Mouse (Mus musculus) lung, adult 2 months (tissue): ENCODE measurements around the gene P4ha3. TPM values are rescaled to one million over a fixed set of nuclear protein-coding genes. Genes with fewer than 3 reads are reported as not detected.

ENCODE experiments used
- DNase-seq: peaks from one replicate; pipeline ENCODE4 v3.0.0; 2022
- H3K4me1 ChIP-seq: fragments of 200-500 bp; 2 replicates; pipeline ENCODE4 v1.6.1; 2011; ENCODE audit warnings: low read length; ENCODE audit not compliant: control insufficient read depth, insufficient read depth
- H3K4me3 ChIP-seq: fragments of 200-500 bp; replicated peaks from 2 replicates; pipeline ENCODE3; 2011; ENCODE audit warnings: low read depth, mild to moderate bottlenecking, control low read depth, low read length; ENCODE audit errors: extremely low read depth
- CTCF ChIP-seq: fragments of 200-500 bp; IDR thresholded peaks from 2 replicates; pipeline ENCODE4 v1.5.1; 2011; ENCODE audit warnings: mild to moderate bottlenecking, low read length, control low read depth; ENCODE audit not compliant: insufficient read depth
- POLR2A ChIP-seq: fragments of 200-500 bp; IDR thresholded peaks from 2 replicates; pipeline ENCODE4 v1.6.1; 2011; ENCODE audit warnings: low read depth, mild to moderate bottlenecking, control low read depth, low read length, borderline replicate concordance; ENCODE audit errors: extremely low read depth
- whole genome bisulfite sequencing: fragments of 180-500 bp; shearing (Covaris S2); methylation state at CpG from one replicate; pipeline ENCODE4 v1.1.7; 2018; 5-methylcytosine and 5-hydroxymethylcytosine counted together
- polyA plus RNA-seq: library from polyadenylated mRNA; depleted of rRNA; stranded (reverse); fragments of >200 nt; gene quantifications from 2 replicates; pipeline ENCODE4 v1.2.3, GENCODE M21; 2012; rRNA removed

P4ha3 gene
- polyA plus RNA-seq, 1 experiment = 0.77 TPM

- no peak overlapping the region for H3K4me3 ChIP-seq
- TF ChIP-seq POLR2A = no peak
- peak; percentile 82 for TF ChIP-seq CTCF
- peaks cover 5% of the 10 kb centered on the region for H3K4me1 ChIP-seq
- DNase-seq = peak; percentile 58
- WGBS = 75% methylated on average over 6 of the region's 6 CpGs
These were observed 40.2 kb downstream of the P4ha3 start for GRCm38 (mm10) chr7:100325482-100325881.

DNA sequence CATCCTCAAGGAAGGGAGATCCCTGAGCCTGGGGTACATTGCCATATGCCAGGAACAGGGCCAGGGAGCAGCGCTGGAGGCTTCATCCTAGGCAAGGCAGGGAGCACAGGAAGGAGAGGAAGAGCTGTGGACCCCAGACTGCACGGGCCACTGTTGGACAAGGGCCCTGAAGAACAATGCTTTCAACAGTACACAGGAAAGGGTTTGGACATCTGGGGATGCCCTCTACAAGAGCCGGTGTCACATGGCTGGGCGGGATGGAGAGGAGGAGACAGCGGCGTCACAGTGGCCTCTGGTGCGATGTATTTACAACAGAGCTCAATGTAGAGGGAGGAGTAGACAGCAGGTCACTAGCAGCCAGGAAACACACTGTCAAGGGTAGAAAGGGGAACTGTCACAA, 42.2 kb downstream of the P4ha3 start:
- peaks cover 5% of the 10 kb centered on the region for H3K4me1 ChIP-seq
- TF ChIP-seq CTCF = no peak
- TF ChIP-seq POLR2A = no peak
- no peak for DNase-seq
- no peak overlapping the region for H3K4me3 ChIP-seq
- 62% methylated on average over 7 of the region's 7 CpGs for WGBS

DNA sequence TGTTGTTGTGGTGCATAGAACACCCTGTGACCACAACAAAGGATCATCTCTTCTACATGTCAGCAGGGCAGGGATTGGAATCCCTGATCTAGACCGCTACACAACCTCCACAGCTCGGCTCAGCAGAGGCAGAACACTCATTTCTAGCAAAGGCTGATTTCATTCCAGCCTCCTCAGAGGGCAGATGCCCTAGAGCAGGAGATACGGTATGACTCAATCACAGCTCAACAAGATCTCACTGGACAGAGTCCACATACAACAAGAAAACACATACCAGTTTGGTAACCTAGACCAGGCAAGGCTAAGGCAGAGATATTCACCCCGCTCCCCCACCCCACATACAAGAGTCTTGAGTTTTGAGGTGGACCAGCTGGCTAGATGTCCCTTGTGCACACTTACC, 43.3 kb downstream of the P4ha3 start:
- 88% methylated on average over 4 of the region's 4 CpGs for WGBS
- no peak overlapping the region for H3K4me3 ChIP-seq
- no peak for TF ChIP-seq POLR2A
- TF ChIP-seq CTCF = no peak
- peaks cover 5% of the 10 kb centered on the region for H3K4me1 ChIP-seq
- DNase-seq = no peak

- no peak for DNase-seq
- TF ChIP-seq CTCF = no peak
- no peak for TF ChIP-seq POLR2A
- WGBS = 90% methylated on average over 3 of the region's 3 CpGs
- Histone ChIP-seq H3K4me3 (no peak overlapping the region), H3K4me1 (peaks cover 5% of the 10 kb centered on the region)
These were observed 45.9 kb downstream of the P4ha3 start for GRCm38 (mm10) chr7:100331269-100331668.

DNA sequence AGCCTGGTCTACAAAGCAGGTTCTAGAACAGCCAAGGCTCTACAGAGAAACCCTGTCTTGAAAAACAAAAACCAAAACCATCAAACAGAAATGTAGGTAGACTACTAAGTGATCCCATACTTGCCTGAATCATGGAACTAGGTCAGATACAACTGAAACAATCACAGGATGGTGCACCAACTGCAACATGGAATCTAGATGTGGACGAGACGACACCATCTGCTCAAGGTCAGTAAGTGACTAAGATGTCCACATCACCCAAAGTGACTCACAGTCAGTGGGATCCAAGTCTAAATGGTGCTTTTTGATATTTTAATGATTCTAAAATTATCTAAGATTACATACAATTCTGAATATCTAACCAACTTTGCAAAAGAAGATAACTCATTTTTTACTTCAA, 50.6 kb downstream of the P4ha3 start:
- no peaks in the 10 kb centered on the region for H3K4me1 ChIP-seq
- no peak overlapping the region for H3K4me3 ChIP-seq
- WGBS = 91% methylated on average over 2 of the region's 2 CpGs
- TF ChIP-seq CTCF = no peak
- TF ChIP-seq POLR2A = no peak
- DNase-seq = no peak

- no peak for TF ChIP-seq POLR2A
- H3K4me3 ChIP-seq = no peak overlapping the region
- 61% methylated on average over 4 of the region's 4 CpGs for WGBS
- no peak for DNase-seq
- no peaks in the 10 kb centered on the region for H3K4me1 ChIP-seq
These were observed 69.7 kb downstream of the P4ha3 start for GRCm38 (mm10) chr7:100354984-100355383.

DNA sequence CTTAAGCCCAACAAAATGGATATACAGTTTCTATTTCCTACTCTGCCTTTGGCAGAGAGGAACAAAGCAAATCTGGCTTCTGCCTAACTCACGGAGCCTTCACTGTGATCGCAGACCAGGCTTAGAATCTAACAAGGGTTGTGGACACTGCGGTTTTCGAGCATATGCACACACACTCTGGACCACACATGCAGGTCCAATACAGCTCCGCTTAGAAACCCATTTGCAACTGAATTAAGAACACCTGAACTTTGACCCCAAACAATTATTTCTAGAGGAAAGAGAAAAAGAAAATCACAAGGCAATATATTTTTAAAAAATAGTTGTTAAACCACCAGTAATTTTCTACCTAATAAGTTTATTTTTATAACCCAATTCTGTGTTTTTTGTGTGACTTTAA, 71.0 kb downstream of the P4ha3 start:
- no peak for DNase-seq
- Histone ChIP-seq H3K4me1 (no peaks in the 10 kb centered on the region), H3K4me3 (no peak overlapping the region)
- TF ChIP-seq POLR2A = no peak
- 78% methylated on average over 5 of the region's 5 CpGs for WGBS

- no peaks in the 10 kb centered on the region for H3K4me1 ChIP-seq
- TF ChIP-seq CTCF (no peak), POLR2A (no peak)
These were observed 71.4 kb downstream of the P4ha3 start for GRCm38 (mm10) chr7:100356768-100357167.

GRCm38 (mm10) chr7:100357856-100358255, 72.5 kb downstream of the P4ha3 start:
- no peak for DNase-seq
- H3K4me1 ChIP-seq = no peaks in the 10 kb centered on the region
- TF ChIP-seq CTCF (no peak), POLR2A (no peak)
- H3K4me3 ChIP-seq = no peak overlapping the region

More at GRCm38 (mm10) chr7:100356768-100357167, 71.4 kb downstream of the P4ha3 start:
- no peak for DNase-seq
- no peak overlapping the region for H3K4me3 ChIP-seq
- WGBS = 78% methylated on average over 1 of the region's 1 CpGs

DNA sequence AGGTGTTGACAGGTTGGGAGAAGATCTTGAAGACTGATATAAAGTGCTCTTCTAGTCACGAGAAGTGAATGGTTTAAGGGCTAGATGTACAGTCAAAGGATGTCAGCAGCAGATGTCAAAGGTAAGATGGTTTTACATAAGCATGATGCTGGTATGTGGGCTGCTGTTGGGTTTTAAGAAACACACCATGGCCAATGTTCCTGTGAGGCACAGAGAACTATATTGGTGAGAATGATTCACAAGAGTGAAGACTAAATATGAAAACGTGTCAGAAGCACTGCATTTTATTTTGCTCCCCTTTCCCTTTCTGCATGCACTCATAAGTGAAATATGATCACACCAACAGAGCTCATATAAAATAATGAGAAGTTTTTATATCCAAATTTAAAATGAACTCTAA, 77.8 kb downstream of the P4ha3 start:
- Histone ChIP-seq H3K4me3 (no peak overlapping the region), H3K4me1 (no peaks in the 10 kb centered on the region; the same call in 1 of the 2 replicates)
- 84% methylated on average over 2 of the region's 2 CpGs for WGBS
- TF ChIP-seq POLR2A (no peak), CTCF (no peak)
- DNase-seq = no peak

DNA sequence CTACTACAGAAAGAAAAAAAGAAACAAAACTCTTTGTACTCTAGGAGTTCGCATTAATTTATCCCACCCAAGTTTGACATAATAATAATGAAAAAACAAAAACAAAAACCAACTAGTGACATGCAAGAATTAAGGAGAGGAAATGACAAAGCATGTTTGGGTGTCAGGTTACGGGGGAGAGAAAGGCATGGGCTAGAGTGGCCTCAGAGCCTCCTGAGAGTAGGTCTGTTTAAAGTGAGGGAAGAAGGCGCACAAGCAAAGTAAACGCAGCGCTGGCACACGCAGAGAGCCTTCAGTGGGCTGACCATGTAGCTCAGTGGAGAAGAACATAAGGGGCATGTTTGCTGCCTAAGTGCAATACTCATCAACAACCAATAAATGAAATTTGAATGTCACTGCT, 79.6 kb downstream of the P4ha3 start:
- H3K4me3 ChIP-seq = no peak overlapping the region
- DNase-seq = no peak
- TF ChIP-seq CTCF (no peak), POLR2A (no peak)

More for the DNA sequence above, 79.6 kb downstream of the P4ha3 start:
- no peaks in the 10 kb centered on the region; the same call in 1 of the 2 replicates for H3K4me1 ChIP-seq
- 35% methylated on average over 6 of the region's 6 CpGs for WGBS

Other genes starting within 250 kb of the P4ha3 start
- 4.7 and 6.8 TPM in 2 replicates for gene Pold3, start 164.0 kb upstream of the P4ha3 start, polyA plus RNA-seq
- 4.6 and 5.9 TPM in 2 replicates for gene Lipt2, start 126.2 kb upstream of the P4ha3 start, polyA plus RNA-seq
- 5.8 and 6.4 TPM in 2 replicates for gene Kcne3, start 109.0 kb upstream of the P4ha3 start, polyA plus RNA-seq
- gene Pgm2l1, start 58.1 kb upstream of the P4ha3 start, polyA plus RNA-seq = 4.6 and 5.0 TPM in 2 replicates
- 14.7 and 16.6 TPM in 2 replicates for gene C2cd3, start 86.7 kb downstream of the P4ha3 start, polyA plus RNA-seq
- gene Ppme1, start 86.8 kb downstream of the P4ha3 start, polyA plus RNA-seq = 77.0 and 93.3 TPM in 2 replicates
- 5.0 and 7.8 TPM in 2 replicates for gene Ucp3, start 187.5 kb downstream of the P4ha3 start, polyA plus RNA-seq
- 467 and 695 TPM in 2 replicates for gene Ucp2, start 207.8 kb downstream of the P4ha3 start, polyA plus RNA-seq
- gene Dnajb13, start 229.4 kb downstream of the P4ha3 start, polyA plus RNA-seq = 8.3 and 15.2 TPM in 2 replicates